Mouse (Mus musculus) MN1 (cell line): Measurements from ENCODE around the gene Suclg2.

Experiments
- DNase-seq: peaks from one replicate; pipeline ENCODE4 v3.0.0-alpha.2; 2016; ENCODE audit warnings: low spot score

The Suclg2 gene

GRCm38 (mm10) chr6:95718031-95718968 is at the start of gene Suclg2:
Gene Suclg2 (minus strand): TSS chr6:95718800.
- DNase-seq, result peak; percentile 88

GRCm38 (mm10) chr6:95766566-95766965 is 48.0 kb upstream of the Suclg2 start:
- DNase-seq, result no peak

DNA sequence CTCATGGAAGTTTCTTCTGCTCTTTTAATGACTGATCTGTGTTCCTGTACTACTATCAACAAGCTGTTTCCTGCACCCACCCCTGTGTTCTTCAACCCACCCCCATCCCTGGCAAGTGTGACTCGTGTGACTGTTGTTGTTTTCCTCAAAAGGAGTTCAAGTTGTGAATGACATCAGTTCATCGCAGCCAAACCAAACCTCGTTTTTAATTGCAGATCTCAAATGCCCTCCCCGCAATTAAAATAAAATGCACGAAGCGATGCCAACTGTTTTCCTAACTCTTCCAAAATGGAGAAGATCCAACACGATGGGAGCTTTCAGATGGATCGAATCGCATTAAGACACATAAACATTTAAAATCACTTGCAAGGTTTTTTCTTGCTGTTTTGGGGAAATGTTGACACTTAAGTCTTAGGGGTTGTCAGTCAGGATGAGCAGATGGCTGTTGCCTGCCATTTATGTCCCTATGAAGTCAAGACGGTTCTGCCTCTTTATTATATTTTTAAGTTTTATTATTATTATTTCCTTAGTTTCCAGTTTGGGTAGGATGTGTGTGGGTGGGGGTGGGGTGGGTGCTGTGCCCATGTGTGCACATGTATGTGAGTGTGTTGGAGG is 41.1 kb upstream of the Suclg2 start:
- no peak for DNase-seq

- DNase-seq, result no peak
These were observed 23.8 kb upstream of the Suclg2 start for GRCm38 (mm10) chr6:95742378-95742777.

DNA sequence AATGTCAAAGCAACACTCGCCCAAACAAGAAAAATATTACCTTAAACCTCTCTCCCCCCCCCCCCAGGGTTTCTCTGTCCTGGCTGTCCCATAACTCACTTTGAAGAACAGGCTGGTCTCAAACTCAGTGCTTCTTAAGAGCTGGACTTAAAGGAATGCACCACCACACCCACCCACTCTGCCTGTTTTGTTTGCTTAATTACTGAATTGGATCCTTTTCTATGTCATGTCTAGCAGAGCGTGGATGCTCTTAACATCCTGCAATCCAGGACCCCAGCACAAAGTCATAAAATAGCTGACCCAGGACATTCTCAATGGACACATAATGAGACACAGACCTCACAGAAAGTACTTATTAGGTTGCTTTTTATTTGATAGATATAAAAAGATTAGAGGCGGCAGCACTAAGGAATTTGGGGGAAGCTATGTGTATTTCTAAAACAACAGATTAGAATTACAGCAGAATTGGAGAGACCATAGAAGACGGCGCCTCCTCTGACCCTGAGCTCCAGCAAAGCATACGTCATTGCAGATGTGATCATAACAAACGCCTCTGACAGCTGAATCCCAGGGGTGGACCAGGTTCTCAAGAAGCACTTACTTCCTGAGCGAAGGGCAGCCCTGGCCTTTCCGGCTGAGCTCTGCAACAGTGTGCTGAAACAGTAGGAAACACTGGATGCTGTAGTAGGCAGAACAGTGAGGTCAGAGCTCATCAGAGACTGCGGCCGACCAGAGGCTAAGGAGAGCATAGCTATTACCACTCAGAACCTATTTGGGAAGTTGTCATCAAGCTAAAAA is 13.2 kb upstream of the Suclg2 start:
- DNase-seq, result peak; percentile 38

- no peak for DNase-seq
These were observed 10.8 kb upstream of the Suclg2 start for GRCm38 (mm10) chr6:95729399-95729798.

- no peak for DNase-seq
These were observed 6.7 kb upstream of the Suclg2 start for GRCm38 (mm10) chr6:95725281-95725680.

DNA sequence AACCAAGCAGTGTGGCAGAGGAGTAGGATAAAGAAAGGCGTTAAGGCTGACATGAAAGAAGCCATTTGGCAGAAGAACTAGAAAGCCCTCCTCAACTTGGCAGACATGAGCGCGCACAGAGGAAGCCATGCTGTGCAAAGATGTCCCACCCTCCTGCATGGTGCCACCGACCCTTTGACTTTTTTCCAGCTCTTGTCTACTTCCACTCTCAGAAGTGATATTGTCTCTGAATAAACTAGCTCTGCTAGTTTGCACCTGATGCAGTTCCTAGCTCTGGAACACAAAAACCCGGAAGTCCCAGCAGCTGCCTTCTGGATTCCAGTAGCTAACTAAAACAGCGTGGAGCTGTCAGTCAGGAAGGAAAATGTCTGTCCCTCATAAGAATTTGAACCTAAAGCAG is 4.8 kb upstream of the Suclg2 start:
- no peak for DNase-seq

DNA sequence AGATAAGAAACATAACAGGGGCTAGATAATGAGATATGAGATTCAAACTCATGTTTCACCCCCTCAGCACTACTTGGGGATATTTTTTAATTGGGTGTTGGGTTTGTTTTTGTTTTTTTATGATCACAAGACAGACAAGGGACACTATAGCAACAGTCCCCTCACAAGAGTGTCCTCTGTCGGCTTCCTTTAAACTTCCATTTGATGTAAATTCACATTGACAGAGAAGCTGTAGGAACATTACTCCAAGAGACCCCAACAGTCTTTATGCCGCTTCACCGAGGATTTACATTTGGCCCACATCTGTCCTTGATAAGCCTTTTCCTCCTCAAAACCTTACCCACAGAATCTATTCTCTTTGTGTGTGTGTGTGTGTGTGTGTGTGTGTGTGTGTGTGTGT is 1.2 kb upstream of the Suclg2 start:
- no peak for DNase-seq

DNA sequence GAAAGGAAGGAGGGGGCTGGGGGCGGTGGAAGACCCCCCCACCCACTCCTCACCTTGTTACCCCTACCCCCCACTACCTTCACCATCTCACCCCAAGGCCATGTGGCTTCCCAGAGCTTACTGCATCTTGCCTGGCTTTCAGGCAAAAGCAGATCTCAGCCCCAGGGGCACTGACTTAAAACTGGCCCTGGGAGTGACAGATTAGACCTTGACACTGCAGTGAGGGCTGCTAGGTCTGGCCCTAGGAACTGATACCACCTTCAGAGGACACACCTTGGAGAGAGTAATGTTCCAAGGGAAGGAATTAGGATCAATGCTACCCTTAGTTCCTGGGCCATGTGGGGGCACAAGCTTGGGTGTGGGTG is 351 bp upstream of the Suclg2 start:
- DNase-seq, result peak; percentile 44

- DNase-seq, result no peak
These were observed 1.5 kb downstream of the Suclg2 start for GRCm38 (mm10) chr6:95717071-95717470.

DNA sequence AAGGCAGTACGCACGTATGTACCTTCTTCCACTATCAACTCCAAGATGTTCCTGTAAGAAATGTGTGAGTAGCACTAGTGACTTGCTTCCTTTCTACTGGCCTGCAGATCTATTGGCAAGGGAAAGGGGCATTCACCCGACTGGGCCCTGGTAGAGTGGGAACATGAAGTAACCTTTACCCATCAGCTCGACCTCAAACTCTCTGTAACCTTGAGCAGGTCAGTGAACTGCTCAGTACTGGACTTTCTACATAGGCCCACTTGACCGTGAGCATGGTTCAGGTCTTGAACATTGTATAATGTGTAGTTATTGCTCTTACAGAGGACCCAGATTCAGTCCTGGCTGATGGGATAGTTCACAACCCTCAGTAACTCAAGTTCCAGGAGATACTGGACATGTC is 2.1 kb downstream of the Suclg2 start:
- no peak for DNase-seq

- no peak for DNase-seq
These were observed 5.4 kb downstream of the Suclg2 start for GRCm38 (mm10) chr6:95713245-95713644.

GRCm38 (mm10) chr6:95712081-95712480 is 6.5 kb downstream of the Suclg2 start:
- no peak for DNase-seq

DNA sequence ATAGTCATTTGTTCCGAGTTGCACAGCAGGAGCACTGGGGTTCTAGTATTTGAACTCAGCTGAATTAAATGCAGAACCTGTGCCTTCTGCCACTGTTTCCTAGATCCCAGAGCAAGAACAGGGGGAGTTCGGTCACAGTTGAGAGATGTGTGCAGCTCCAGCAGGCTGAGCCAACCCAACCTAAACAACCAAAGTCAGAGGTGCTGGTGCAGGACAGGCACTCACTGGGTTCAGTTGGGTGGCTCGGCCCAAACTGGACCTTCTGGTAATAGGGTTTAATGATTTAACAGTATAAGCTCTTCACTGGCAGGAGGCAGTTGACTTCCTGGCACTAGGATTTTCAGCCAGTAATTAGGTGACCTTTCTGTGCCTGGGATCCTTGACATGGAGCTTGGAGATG is 6.9 kb downstream of the Suclg2 start:
- no peak for DNase-seq

GRCm38 (mm10) chr6:95710886-95711285 is 7.7 kb downstream of the Suclg2 start:
- no peak for DNase-seq

DNA sequence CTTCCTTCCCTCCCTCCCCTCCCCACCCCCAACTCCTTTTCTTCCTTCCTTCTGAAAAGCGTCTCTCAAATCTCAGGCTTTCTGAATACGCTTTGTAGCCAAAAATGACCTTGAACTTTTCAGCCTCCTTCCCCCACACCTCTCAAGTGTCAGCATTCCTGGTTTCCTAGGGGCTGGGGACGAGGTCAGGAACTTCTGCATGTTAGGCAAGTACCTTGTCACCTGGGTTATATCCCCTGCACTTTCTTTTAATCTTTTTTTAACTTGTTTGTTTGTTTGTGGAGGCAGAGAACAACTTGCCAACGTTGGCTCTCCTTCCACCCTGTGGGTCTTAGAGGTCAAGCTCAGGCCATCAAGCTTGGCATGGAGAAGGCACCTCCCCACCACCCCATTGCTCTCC is 9.1 kb downstream of the Suclg2 start:
- DNase-seq, result no peak

DNA sequence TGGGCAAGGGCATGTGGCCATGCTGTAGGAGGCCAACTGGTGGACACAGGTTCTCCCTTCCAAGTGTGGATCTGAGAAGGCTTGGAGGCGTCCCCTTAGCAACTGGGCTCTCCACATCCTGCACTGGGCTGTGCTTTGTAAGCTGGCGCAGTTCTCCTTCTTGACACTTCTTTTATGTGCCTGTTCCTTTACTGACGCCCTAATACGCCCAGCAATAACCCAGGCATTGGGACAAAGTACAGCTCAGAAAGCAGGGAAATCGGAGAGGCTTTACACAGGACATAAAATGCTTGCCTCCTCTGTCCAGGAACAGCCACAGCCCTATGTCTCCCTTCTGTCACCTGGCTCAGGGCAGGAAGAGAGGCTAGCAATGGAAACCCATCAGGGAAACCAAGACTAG is 9.5 kb downstream of the Suclg2 start:
- no peak for DNase-seq

DNA sequence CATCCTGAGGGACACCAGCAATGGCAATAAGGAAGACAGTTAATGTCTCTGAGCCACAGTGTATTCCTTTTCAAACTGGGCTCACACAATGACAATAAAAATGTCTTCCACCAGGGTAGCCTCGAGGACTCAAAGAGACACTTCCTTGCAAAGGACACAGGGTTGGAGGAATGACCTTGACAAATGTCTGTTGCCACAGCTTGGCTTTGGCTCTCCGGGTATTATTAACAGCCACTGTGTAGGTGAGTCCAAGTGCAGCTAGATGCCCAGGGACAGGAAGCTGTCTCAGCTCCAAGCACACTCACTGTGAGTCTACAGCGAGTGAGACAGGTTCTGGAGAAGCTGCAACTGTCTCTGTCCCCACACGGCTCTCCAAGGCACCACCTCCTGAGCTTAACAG is 14.0 kb downstream of the Suclg2 start:
- no peak for DNase-seq

DNA sequence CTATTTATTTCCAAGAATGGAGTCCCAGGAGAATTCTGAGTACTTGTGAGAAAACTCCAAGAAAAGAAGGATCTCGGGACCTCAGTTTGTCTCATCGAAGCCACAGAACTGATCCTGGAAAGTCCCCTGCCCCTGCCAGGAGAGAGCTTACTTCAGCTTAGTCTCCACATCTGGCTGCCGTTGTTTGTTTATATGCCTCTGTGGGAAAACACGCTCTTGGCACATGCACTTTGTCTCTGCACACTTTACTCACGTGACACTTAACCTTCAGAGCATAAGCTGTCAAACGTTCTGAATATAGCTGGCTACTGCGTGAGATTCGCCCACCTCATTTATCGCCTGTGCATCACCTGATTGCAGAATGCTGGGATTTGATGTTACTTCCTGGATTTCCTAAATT is 16.4 kb downstream of the Suclg2 start:
- DNase-seq, result no peak

DNA sequence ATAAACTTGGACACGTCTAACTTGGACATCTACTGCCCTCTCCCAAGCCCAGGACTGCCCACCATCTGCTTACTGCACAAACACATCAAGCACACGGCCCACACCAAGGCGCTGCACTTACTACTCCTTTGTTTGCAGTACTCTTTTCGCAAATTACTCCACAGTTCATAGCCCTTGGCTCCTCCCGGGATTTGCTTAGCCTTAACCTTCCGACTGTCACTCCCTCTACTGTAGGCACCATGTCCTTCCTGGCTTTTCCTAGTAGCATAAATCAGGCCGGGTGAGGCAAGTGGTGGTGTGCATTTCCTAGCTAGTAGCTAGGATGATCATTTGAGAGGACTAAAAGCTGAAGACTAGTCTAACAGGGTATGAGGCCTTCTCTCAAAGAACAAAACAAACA is 16.8 kb downstream of the Suclg2 start:
- no peak for DNase-seq

GRCm38 (mm10) chr6:95700981-95701610 is 17.5 kb downstream of the Suclg2 start:
- no peak for DNase-seq
